Mouse (Mus musculus): Measurements from ENCODE around the gene Dcst2.

The Dcst2 gene

GRCm38 (mm10) chr3:89417131-89417530 lies 55.4 kb downstream of the Dcst2 start:
- DNase-seq, result no peak

GRCm38 (mm10) chr3:89417840-89418169 lies 56.0 kb downstream of the Dcst2 start:
- no peak for DNase-seq

GRCm38 (mm10) chr3:89418170-89418860 lies 56.5 kb downstream of the Dcst2 start, which contains the start of the genes Cks1b and Shc1:
TSS of gene Cks1b (minus strand) at chr3:89418383.
TSS of gene Shc1 (plus strand) at chr3:89418443.
- DNase-seq, result peak; percentile 91 to 92

- DNase-seq, result peak; percentile 61 to 64
Measured at GRCm38 (mm10) chr3:89418861-89419250, 57.1 kb downstream of the Dcst2 start.

- peak; percentile 28 to 32 for DNase-seq
Measured at GRCm38 (mm10) chr3:89419571-89419970, 57.8 kb downstream of the Dcst2 start.

- no peak for DNase-seq
Measured at GRCm38 (mm10) chr3:89419981-89420380, 58.2 kb downstream of the Dcst2 start.

GRCm38 (mm10) chr3:89420421-89420820 lies 58.6 kb downstream of the Dcst2 start:
- DNase-seq, result no peak

- DNase-seq, result peak; percentile 54 to 68
Measured at GRCm38 (mm10) chr3:89421002-89421774, 59.4 kb downstream of the Dcst2 start.

- peak; percentile 21 to 45 for DNase-seq
Measured at GRCm38 (mm10) chr3:89421810-89422473, 60.2 kb downstream of the Dcst2 start.

- DNase-seq, result no peak
Measured at GRCm38 (mm10) chr3:89422556-89423205, 60.9 kb downstream of the Dcst2 start.

GRCm38 (mm10) chr3:89424416-89425140 lies 62.8 kb downstream of the Dcst2 start:
- no peak for DNase-seq

GRCm38 (mm10) chr3:89425141-89425525 lies 63.4 kb downstream of the Dcst2 start:
- DNase-seq, result no peak

- DNase-seq, result no peak
Measured at GRCm38 (mm10) chr3:89425876-89426275, 64.1 kb downstream of the Dcst2 start.
